Mouse (Mus musculus) G1E (cell line): ENCODE data around the gene Tnks1bp1. TPM values are rescaled to one million over a fixed set of nuclear protein-coding genes. Genes with fewer than 3 reads are reported as not detected.

Experiments
- ATAC-seq: 2 replicates; pipeline ENCODE4 v1.8.0; 2016; ENCODE audit warnings: mild to moderate bottlenecking; ENCODE audit not compliant: insufficient number of reproducible peaks, poor library complexity, low FRiP score, severe bottlenecking; ENCODE audit errors: extremely low read depth
- DNase-seq: peaks from one replicate; pipeline ENCODE4 v3.0.0; 2012; ENCODE audit warnings: low spot score
- H3K27me3 ChIP-seq: 2 replicates; pipeline ENCODE4 v1.6.1; 2012; ENCODE audit warnings: mild to moderate bottlenecking, low read length, inconsistent platforms; ENCODE audit not compliant: insufficient read depth
- H3K36me3 ChIP-seq: replicated peaks from 2 replicates; pipeline ENCODE3; 2012; ENCODE audit warnings: mild to moderate bottlenecking, inconsistent platforms
- H3K4me1 ChIP-seq: 2 replicates; pipeline ENCODE4 v1.6.1; 2012; ENCODE audit warnings: low read depth, low read length, inconsistent platforms, mixed read lengths; ENCODE audit not compliant: insufficient read depth
- H3K4me3 ChIP-seq: 2 replicates; pipeline ENCODE4 v1.5.1; 2012; ENCODE audit warnings: low read depth, mild to moderate bottlenecking, inconsistent platforms, low read length, moderate library complexity, mixed read lengths
- H3K9me3 ChIP-seq: replicated peaks from 2 replicates; pipeline ENCODE4 v1.6.1; 2012; ENCODE audit warnings: inconsistent platforms
- CTCF ChIP-seq: IDR thresholded peaks from 2 replicates; pipeline ENCODE4 v1.5.1; 2012; ENCODE audit warnings: low read depth, low read length, inconsistent platforms, mixed read lengths
- GATA1 ChIP-seq: IDR thresholded peaks from 2 replicates; pipeline ENCODE4 v1.6.1; 2012; ENCODE audit warnings: borderline replicate concordance, low read length, inconsistent platforms, mixed read lengths
- GATA2 ChIP-seq: IDR thresholded peaks from 2 replicates; pipeline ENCODE4 v1.6.1; 2012; ENCODE audit warnings: low read depth, low read length, inconsistent platforms, borderline replicate concordance
- POLR2AphosphoS5 ChIP-seq: IDR thresholded peaks from 2 replicates; pipeline ENCODE4 v1.6.1; 2012; ENCODE audit warnings: low read depth, low read length, inconsistent platforms; ENCODE audit not compliant: insufficient replicate concordance
- TAL1 ChIP-seq: conservative IDR thresholded peaks from 2 replicates; pipeline ENCODE4 v1.6.1; 2012; ENCODE audit warnings: low read depth, low read length, inconsistent platforms, mixed read lengths
- polyA plus RNA-seq: library from polyadenylated mRNA; stranded (reverse); fragments of >175 nt; gene quantifications from 2 replicates; pipeline ENCODE4 v1.2.3, GENCODE M21; 2012
- total RNA-seq, 2 experiments: library from RNA; stranded (forward) in 1 of 2; stranded (reverse) in 1 of 2; fragments of 200-1000 nt in 1 of 2; fragments of >200 nt in 1 of 2; fragmentation: Nextera tagmentation in 1 of 2; gene quantifications; 2 replicates each; pipeline ENCODE4 v1.2.3; 2014 to 2017

Gene Tnks1bp1
- total and polyA plus RNA-seq, 3 experiments, result 1.7 to 5.7 (median 3.0) TPM

DNA sequence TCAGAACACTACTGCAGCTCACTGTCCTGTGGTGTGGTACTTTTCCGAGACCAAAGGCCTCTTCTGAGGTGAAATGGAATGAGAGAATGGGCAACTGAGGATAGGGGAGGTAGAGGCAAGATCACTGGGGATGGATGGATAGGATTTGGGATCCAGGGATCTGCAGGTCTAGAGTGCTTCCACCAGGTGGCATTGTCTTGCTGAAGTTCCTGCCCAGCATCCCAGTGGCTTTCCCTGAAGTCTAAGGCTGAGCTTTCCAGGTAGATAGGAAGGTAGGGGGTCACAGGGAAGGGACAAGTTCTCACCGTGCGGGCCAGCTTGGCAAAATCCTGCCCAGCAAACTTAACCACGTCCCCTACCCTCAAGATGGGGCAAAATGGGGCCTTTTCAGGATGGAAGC lies 25.8 kb upstream of the Tnks1bp1 start:
- Histone ChIP-seq H3K36me3 (no peaks in the 10 kb centered on the region), H3K27me3 (peaks cover 32% of the 10 kb centered on the region), H3K4me3 (no peak overlapping the region), H3K4me1 (peaks cover 6% of the 10 kb centered on the region), H3K9me3 (no peaks in the 10 kb centered on the region)
- DNase-seq (no peak), ATAC-seq (no peak)
- TF ChIP-seq GATA2 (no peak), TAL1 (no peak), CTCF (no peak), GATA1 (no peak), POLR2AphosphoS5 (no peak)

GRCm38 (mm10) chr2:85026178-85026577 lies 21.6 kb upstream of the Tnks1bp1 start:
- Histone ChIP-seq H3K4me3 (no peak overlapping the region), H3K27me3 (peaks cover 34% of the 10 kb centered on the region), H3K9me3 (no peaks in the 10 kb centered on the region), H3K36me3 (no peaks in the 10 kb centered on the region), H3K4me1 (peaks cover 37% of the 10 kb centered on the region)
- no peak for TF ChIP-seq GATA1
- no peak for TF ChIP-seq GATA2
- no peak for TF ChIP-seq POLR2AphosphoS5
- TF ChIP-seq CTCF, result no peak
- TF ChIP-seq TAL1, result no peak
- DNase-seq, result no peak
- no peak for ATAC-seq

GRCm38 (mm10) chr2:85027281-85027680 lies 20.5 kb upstream of the Tnks1bp1 start:
- no peaks in the 10 kb centered on the region for H3K36me3 ChIP-seq
- ATAC-seq (peak; percentile 68), DNase-seq (peak; percentile 55)
- peaks cover 37% of the 10 kb centered on the region for H3K4me1 ChIP-seq
- H3K9me3 ChIP-seq, result no peaks in the 10 kb centered on the region
- no peak overlapping the region for H3K4me3 ChIP-seq
- TF ChIP-seq TAL1, result no peak
- TF ChIP-seq POLR2AphosphoS5, result no peak
- no peak for TF ChIP-seq GATA1
- no peak for TF ChIP-seq GATA2
- TF ChIP-seq CTCF, result no peak
- H3K27me3 ChIP-seq, result peaks cover 39% of the 10 kb centered on the region

DNA sequence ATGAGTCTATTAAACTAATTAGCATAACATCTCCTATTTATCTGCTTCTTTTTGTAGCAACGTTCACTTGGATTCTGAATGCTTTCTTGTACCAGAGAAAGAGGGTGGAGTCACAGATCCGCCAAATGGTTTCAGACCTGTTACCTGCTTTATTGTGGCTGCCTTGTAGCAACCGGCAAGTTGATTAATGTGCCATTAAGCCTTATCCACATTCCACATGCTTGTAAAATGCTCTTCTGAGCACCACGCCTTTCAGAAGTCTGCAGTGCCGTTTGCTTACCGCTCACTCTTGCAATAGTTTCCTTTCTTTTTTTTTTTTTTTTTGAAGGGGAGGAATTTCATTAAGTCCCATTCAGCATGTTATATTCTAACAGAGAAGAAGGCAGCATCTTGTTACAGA lies 17.9 kb upstream of the Tnks1bp1 start:
- no peaks in the 10 kb centered on the region for H3K9me3 ChIP-seq
- H3K36me3 ChIP-seq, result no peaks in the 10 kb centered on the region
- DNase-seq (no peak), ATAC-seq (peak; percentile 5; the same call in 1 of the 2 replicates)
- peaks cover 37% of the 10 kb centered on the region for H3K4me1 ChIP-seq
- H3K27me3 ChIP-seq, result peaks cover 40% of the 10 kb centered on the region
- TF ChIP-seq CTCF (no peak), GATA1 (no peak), POLR2AphosphoS5 (no peak), TAL1 (no peak), GATA2 (no peak)
- H3K4me3 ChIP-seq, result no peak overlapping the region

DNA sequence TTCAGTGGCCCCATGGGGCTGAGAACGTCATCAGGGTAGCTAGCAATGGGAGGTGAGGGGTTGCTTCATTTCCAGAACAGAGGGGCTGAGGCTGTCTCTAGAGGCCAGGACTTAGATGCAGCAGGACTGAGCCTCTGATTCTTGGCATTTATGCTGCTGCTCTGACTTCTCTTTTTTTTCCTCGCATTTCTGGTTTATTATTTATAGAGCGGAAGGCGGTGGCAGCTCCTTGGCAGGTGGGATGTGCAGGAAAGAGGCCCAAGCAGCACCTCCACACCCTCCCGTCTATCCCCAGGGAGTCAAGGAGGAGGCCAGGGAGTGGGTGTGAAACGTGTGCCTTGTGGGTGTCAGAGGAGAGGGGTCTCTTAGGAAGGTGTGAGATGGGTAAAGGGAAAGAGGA lies 16.8 kb upstream of the Tnks1bp1 start:
- Histone ChIP-seq H3K36me3 (no peaks in the 10 kb centered on the region), H3K4me1 (peaks cover 45% of the 10 kb centered on the region), H3K9me3 (no peaks in the 10 kb centered on the region), H3K27me3 (peaks cover 46% of the 10 kb centered on the region), H3K4me3 (no peak overlapping the region)
- ATAC-seq (no peak), DNase-seq (no peak)
- TF ChIP-seq CTCF, result no peak

- DNase-seq, result no peak
- Histone ChIP-seq H3K4me1 (peaks cover 43% of the 10 kb centered on the region), H3K9me3 (no peaks in the 10 kb centered on the region), H3K4me3 (no peak overlapping the region), H3K36me3 (peaks cover 1% of the 10 kb centered on the region), H3K27me3 (peaks cover 46% of the 10 kb centered on the region)
- ATAC-seq, result no peak
- TF ChIP-seq CTCF (no peak), TAL1 (no peak), GATA2 (no peak), GATA1 (no peak)
Observed at GRCm38 (mm10) chr2:85033121-85033520, 14.7 kb upstream of the Tnks1bp1 start.

DNA sequence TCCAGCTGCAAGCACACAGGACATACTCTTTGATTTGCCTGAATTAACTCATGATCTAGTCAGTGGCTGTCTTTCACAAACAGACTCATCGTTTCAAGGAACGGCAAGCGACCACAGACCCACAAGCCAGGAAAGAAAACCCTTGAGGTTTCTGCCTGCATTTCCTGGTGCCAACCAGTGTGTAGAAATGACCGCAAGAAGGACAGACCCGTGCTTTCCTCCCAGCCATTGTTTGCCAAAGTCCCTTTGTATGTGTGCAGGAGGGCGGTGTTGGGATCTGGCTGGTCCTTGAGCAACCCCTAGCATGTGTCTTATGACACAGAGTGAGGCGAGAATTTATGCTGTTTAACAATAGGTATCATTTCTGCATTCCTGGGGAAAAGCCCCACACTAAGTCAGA lies 13.7 kb upstream of the Tnks1bp1 start:
- H3K27me3 ChIP-seq, result peaks cover 46% of the 10 kb centered on the region
- no peaks in the 10 kb centered on the region for H3K9me3 ChIP-seq

More for the DNA sequence above, 13.7 kb upstream of the Tnks1bp1 start:
- no peak for ATAC-seq
- Histone ChIP-seq H3K36me3 (peaks cover 8% of the 10 kb centered on the region), H3K4me3 (no peak overlapping the region), H3K4me1 (peaks cover 46% of the 10 kb centered on the region)
- no peak for TF ChIP-seq TAL1
- TF ChIP-seq GATA1, result no peak
- no peak for TF ChIP-seq GATA2
- TF ChIP-seq CTCF, result no peak
- TF ChIP-seq POLR2AphosphoS5, result no peak
- no peak for DNase-seq
